Mouse (Mus musculus): ENCODE measurements around the gene Pabpn1. TPM values are rescaled to one million over a fixed set of nuclear protein-coding genes. Genes with fewer than 3 reads are reported as not detected.
"Not testable (repeated sequence)": the region's sequence is repeated elsewhere in the genome, so short reads cannot be mapped to it uniquely, and the experiment has no call there.

Gene Pabpn1
- polyA plus RNA-seq, 1 experiment: 430 TPM

- no peak for DNase-seq (ENCODE audit: low spot score)
These were observed 44.5 kb downstream of the Pabpn1 start for GRCm38 (mm10) chr14:54936831-54937160.

- no peak for DNase-seq (ENCODE audit: low spot score)
These were observed 45.3 kb downstream of the Pabpn1 start for GRCm38 (mm10) chr14:54937361-54938182.

GRCm38 (mm10) chr14:54938431-54939219, 46.3 kb downstream of the Pabpn1 start:
- no peak for DNase-seq (ENCODE audit: low spot score)

DNA sequence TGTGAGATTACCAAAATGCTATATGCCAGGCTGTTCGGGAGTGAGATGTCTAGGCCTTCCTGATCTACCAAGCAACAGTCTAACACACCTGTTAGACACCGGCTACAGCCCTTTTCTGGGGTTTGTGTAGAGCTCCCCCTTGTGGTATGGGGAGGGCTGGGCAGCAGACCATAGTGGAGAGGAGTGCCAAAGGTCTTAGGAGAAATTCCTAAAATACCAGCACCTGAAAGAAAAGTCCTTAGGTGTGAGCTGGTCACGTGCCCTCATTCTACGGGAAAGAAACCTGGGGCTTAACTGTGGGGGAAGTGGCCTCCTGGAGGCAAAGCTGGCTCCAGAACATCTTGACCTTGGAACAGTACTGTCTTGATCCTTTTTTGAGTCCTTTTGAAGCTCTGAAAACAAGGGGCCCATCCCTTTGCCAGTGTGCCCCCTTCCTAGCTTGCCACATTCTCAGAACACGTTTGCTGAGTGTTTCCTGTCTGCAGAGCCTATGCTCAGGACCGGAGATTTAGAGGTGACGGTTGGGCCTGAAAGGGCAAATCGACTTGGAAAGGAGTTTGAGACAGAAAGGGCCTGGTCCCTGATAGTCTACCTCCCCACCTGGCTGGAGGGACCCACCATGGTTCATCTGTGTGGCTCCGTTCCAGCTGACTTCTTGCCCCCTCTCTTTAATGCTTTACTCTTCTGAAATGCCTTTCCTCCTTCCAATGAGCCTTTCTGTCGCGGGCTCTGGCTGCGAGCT, 47.3 kb downstream of the Pabpn1 start:
- DNase-seq (ENCODE audit: low spot score): no peak

GRCm38 (mm10) chr14:54940176-54940530, 47.9 kb downstream of the Pabpn1 start:
- DNase-seq (ENCODE audit: low spot score): no peak

DNA sequence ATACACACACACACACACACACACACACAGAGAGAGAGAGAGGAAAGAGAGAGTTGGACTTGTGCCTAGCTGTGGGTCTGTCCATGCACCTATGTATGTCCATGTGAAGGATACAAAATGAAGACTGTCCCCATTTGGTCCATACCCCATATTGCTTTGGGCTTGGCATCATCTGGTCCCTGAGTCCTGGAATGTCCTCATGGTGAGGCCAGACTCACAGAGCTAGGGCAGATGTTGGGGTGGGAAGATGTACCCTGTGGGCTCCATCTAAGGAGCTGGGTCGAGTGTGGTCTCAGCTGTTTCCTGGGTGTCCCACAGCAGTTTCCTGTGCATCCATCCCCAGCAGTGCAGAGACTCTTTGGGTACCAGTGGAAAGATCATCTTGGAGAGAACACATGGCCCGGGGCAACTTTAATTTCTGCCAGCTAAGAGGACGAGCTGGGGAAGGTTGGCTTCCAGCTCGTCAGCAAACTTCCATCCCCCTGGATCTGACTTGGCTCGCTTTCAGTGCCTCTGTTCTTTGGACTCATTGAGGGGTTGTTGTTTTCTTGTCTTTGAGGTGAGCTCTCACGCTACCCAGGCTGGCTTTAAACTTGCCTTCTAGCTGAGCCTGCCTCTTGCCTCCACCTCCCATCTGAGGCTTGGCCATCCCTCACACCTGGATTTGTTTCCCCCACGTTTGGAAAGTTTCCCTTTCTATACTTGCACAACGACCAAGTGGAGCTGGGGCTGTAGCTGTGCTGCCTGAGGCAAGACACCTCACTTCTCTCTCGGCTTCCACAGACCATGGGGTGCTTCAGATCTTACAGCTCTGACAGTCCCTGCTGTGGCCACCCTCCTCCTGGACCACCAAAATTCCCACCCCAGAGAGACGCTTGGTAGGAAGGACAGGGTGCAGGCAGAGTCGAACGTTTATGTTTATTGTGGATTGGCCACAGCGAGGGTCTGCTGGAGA, 49.0 kb downstream of the Pabpn1 start:
- no peak for DNase-seq (ENCODE audit: low spot score)

GRCm38 (mm10) chr14:54942479-54942878, 50.2 kb downstream of the Pabpn1 start:
- DNase-seq (ENCODE audit: low spot score): no peak

GRCm38 (mm10) chr14:54943971-54944370, 51.7 kb downstream of the Pabpn1 start:
- no peak for DNase-seq (ENCODE audit: low spot score)

GRCm38 (mm10) chr14:54944939-54945338, 52.6 kb downstream of the Pabpn1 start:
- no peak for DNase-seq (ENCODE audit: low spot score)

- no peak for DNase-seq (ENCODE audit: low spot score)
These were observed 53.8 kb downstream of the Pabpn1 start for GRCm38 (mm10) chr14:54945975-54946704.

DNA sequence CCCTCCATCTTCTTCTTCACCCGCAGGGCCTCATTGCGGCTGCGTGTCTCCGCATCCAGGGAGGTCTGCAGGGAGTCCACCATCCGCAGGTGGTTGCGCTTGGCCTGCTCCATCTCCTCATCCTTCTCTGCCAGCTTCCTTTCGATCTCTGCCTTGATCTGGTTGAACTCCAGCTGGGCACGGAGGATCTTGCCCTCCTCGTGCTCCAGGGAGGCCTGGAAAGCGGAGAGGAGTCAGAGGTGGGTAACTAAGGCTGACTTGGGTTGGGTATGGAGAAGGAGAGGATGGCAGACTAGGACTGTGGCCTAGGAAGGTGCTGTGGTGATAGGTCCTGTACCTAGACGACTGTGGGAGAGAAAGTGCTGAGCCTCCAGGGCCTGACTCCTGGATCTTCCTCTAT, 54.7 kb downstream of the Pabpn1 start:
- DNase-seq (ENCODE audit: low spot score): not testable (repeated sequence)

Other genes starting within 250 kb of the Pabpn1 start
- 55.7 and 64.4 TPM in 2 replicates for gene 1700123O20Rik, start 206.3 kb upstream of the Pabpn1 start, polyA plus RNA-seq (2012; rRNA removed)
- 129 and 169 TPM in 2 replicates for gene Acin1, start 205.6 kb upstream of the Pabpn1 start, polyA plus RNA-seq (2012; rRNA removed)
- 0.06 and 0.14 TPM in 2 replicates for gene Gm29776, start 193.7 kb upstream of the Pabpn1 start, polyA plus RNA-seq (2012; rRNA removed)
- gene Cebpe, start 180.3 kb upstream of the Pabpn1 start, polyA plus RNA-seq (2012; rRNA removed): 0.40 and 0.47 TPM in 2 replicates
- 20.0 and 27.4 TPM in 2 replicates for gene Slc7a8, start 110.6 kb upstream of the Pabpn1 start, polyA plus RNA-seq (2012; rRNA removed)
- gene Rnf212b, start 78.4 kb upstream of the Pabpn1 start, polyA plus RNA-seq (2012; rRNA removed): 0.06 and 0.08 TPM in 2 replicates
- 5.0 and 6.4 TPM in 2 replicates for gene Homez, start 21.5 kb upstream of the Pabpn1 start, polyA plus RNA-seq (2012; rRNA removed)
- gene Ppp1r3e, start 14.9 kb upstream of the Pabpn1 start, polyA plus RNA-seq (2012; rRNA removed): 9.4 and 13.5 TPM in 2 replicates
- gene Bcl2l2, start 9.1 kb upstream of the Pabpn1 start, polyA plus RNA-seq (2012; rRNA removed): 63.7 and 76.7 TPM in 2 replicates
- gene Gm20521, start 9.1 kb upstream of the Pabpn1 start, polyA plus RNA-seq (2012; rRNA removed): 0.28 and 0.40 TPM in 2 replicates
- gene Slc22a17, start 20.6 kb downstream of the Pabpn1 start, polyA plus RNA-seq (2012; rRNA removed): 102 and 148 TPM in 2 replicates
- gene Efs, start 33.6 kb downstream of the Pabpn1 start, polyA plus RNA-seq (2012; rRNA removed): 46.6 and 52.9 TPM in 2 replicates
- 0.07 and 0.09 TPM in 2 replicates for gene Il25, start 40.2 kb downstream of the Pabpn1 start, polyA plus RNA-seq (2012; rRNA removed)
- gene Cmtm5, start 43.8 kb downstream of the Pabpn1 start, polyA plus RNA-seq (2012; rRNA removed): 4.2 and 5.1 TPM in 2 replicates
- 0.15 and 0.22 TPM in 2 replicates for gene Myh6, start 74.4 kb downstream of the Pabpn1 start, polyA plus RNA-seq (2012; rRNA removed)
- gene Gm17428, start 84.4 kb downstream of the Pabpn1 start, polyA plus RNA-seq (2012; rRNA removed): not detected in 2 replicates
- gene Myh7, start 102.1 kb downstream of the Pabpn1 start, polyA plus RNA-seq (2012; rRNA removed): 0.26 and 0.47 TPM in 2 replicates
- 53.7 and 65.8 TPM in 2 replicates for gene Ngdn, start 123.0 kb downstream of the Pabpn1 start, polyA plus RNA-seq (2012; rRNA removed)
- gene Zfhx2, start 199.8 kb downstream of the Pabpn1 start, polyA plus RNA-seq (2012; rRNA removed): 0.66 and 2.0 TPM in 2 replicates
- gene Thtpa, start 202.3 kb downstream of the Pabpn1 start, polyA plus RNA-seq (2012; rRNA removed): 6.6 and 11.6 TPM in 2 replicates
- gene Ap1g2, start 214.1 kb downstream of the Pabpn1 start, polyA plus RNA-seq (2012; rRNA removed): 22.5 and 26.6 TPM in 2 replicates
- 2.4 and 2.8 TPM in 2 replicates for gene Jph4, start 224.4 kb downstream of the Pabpn1 start, polyA plus RNA-seq (2012; rRNA removed)